Mouse (Mus musculus) neural tube, embryonic 11.5 days (tissue): ENCODE measurements around the gene Rab17. TPM values are rescaled to one million over a fixed set of nuclear protein-coding genes. Genes with fewer than 3 reads are reported as not detected.

Experiments used
- ATAC-seq: fragments of 200-750 bp; cut with Nextera tagmentation; 2 replicates; pipeline ENCODE4 v1.8.0; 2017; ENCODE audit warnings: moderate number of reproducible peaks, mild to moderate bottlenecking, moderate TSS enrichment, moderate library complexity; ENCODE audit not compliant: insufficient read depth, low FRiP score, low TSS enrichment
- DNase-seq: peaks from one replicate; pipeline ENCODE4 v3.0.0-alpha.2; 2015; ENCODE audit warnings: low spot score
- H3K27ac ChIP-seq: fragments of 300-500 bp; sonication (generic); 2 replicates; pipeline ENCODE4 v1.5.1; 2014; ENCODE audit warnings: low read depth, mild to moderate bottlenecking, low read length
- H3K27me3 ChIP-seq: fragments of 300-500 bp; sonication (generic); 2 replicates; pipeline ENCODE4 v1.6.1; 2014; ENCODE audit warnings: mild to moderate bottlenecking, low read length, mixed read lengths; ENCODE audit not compliant: control insufficient read depth, insufficient read depth
- H3K36me3 ChIP-seq: fragments of 300-500 bp; sonication (generic); 2 replicates; pipeline ENCODE4 v1.6.1; 2014; ENCODE audit warnings: mild to moderate bottlenecking, low read length, moderate library complexity, mixed read lengths; ENCODE audit not compliant: control insufficient read depth, insufficient read depth
- H3K4me1 ChIP-seq: fragments of 300-500 bp; sonication (generic); 2 replicates; pipeline ENCODE4 v1.6.1; 2014; ENCODE audit warnings: low read length, mixed read lengths; ENCODE audit not compliant: control insufficient read depth, insufficient read depth
- H3K4me2 ChIP-seq: fragments of 300-500 bp; sonication (generic); 2 replicates; pipeline ENCODE4 v1.6.1; 2014; ENCODE audit warnings: low read depth, mild to moderate bottlenecking, moderate library complexity
- H3K4me3 ChIP-seq: fragments of 300-500 bp; sonication (generic); 2 replicates; pipeline ENCODE4 v1.5.1; 2014; ENCODE audit warnings: low read depth, low read length
- H3K9ac ChIP-seq: fragments of 300-500 bp; sonication (generic); 2 replicates; pipeline ENCODE4 v1.6.1; 2014; ENCODE audit warnings: mild to moderate bottlenecking, low read length
- H3K9me3 ChIP-seq: fragments of 300-500 bp; sonication (generic); 2 replicates; pipeline ENCODE4 v1.6.1; 2016; ENCODE audit warnings: low read length; ENCODE audit not compliant: control insufficient read depth
- WGBS: fragments of 180-500 bp; shearing (Covaris S2); extraction: QIAGEN DNeasy Blood & Tissue Kit; methylation state at CpG from one replicate; pipeline ENCODE4 v1.1.7; 2014; 5-methylcytosine and 5-hydroxymethylcytosine counted together
- polyA plus RNA-seq: library from polyadenylated mRNA; unstranded; fragments of >200 nt; fragmentation: Nextera tagmentation; extraction: Ambion mirVana; gene quantifications from 2 replicates; pipeline ENCODE4 v1.2.1, GENCODE M21; 2014

The Rab17 gene
- polyA plus RNA-seq, 1 experiment from 2014 or later = 0.38 TPM

- H3K27me3 ChIP-seq = no peaks in the 10 kb centered on the region
- ATAC-seq = no peak
- H3K4me2 ChIP-seq = no peak overlapping the region
- 0 out of 2 replicates have a peak, but pooled peaks cover 2% of the 10 kb centered on the region for H3K4me1 ChIP-seq
- H3K27ac ChIP-seq = no peak overlapping the region
- no peaks in the 10 kb centered on the region for H3K9me3 ChIP-seq
- no peak for DNase-seq
- no peaks in the 10 kb centered on the region for H3K36me3 ChIP-seq
- 76% methylated on average over 6 of the region's 6 CpGs for WGBS
- H3K9ac ChIP-seq = no peak overlapping the region
- no peak overlapping the region for H3K4me3 ChIP-seq
These were observed 56.2 kb downstream of the Rab17 start for GRCm38 (mm10) chr1:90913231-90913630.

GRCm38 (mm10) chr1:90909631-90910152 is 59.8 kb downstream of the Rab17 start:
- WGBS = 50% methylated on average over 17 of the region's 17 CpGs
- Histone ChIP-seq H3K27ac (no peak overlapping the region), H3K9me3 (no peaks in the 10 kb centered on the region), H3K36me3 (no peaks in the 10 kb centered on the region), H3K4me3 (no peak overlapping the region), H3K4me2 (no peak overlapping the region), H3K4me1 (no peaks in the 10 kb centered on the region), H3K27me3 (no peaks in the 10 kb centered on the region), H3K9ac (no peak overlapping the region)
- ATAC-seq = no peak
- DNase-seq = no peak

GRCm38 (mm10) chr1:90909161-90909560 is 60.3 kb downstream of the Rab17 start:
- Histone ChIP-seq H3K9ac (no peak overlapping the region), H3K4me2 (no peak overlapping the region), H3K9me3 (no peaks in the 10 kb centered on the region), H3K27me3 (no peaks in the 10 kb centered on the region), H3K4me1 (no peaks in the 10 kb centered on the region), H3K27ac (no peak overlapping the region), H3K36me3 (no peaks in the 10 kb centered on the region), H3K4me3 (no peak overlapping the region)
- DNase-seq (no peak), ATAC-seq (no peak)

Other genes starting within 250 kb of the Rab17 start
- gene Col6a3, start 125.7 kb downstream of the Rab17 start, polyA plus RNA-seq = 10.1 and 11.4 TPM in 2 replicates
- gene Mlph, start 54.6 kb downstream of the Rab17 start, polyA plus RNA-seq = 0.19 and 0.24 TPM in 2 replicates
- gene Prlh, start 16.6 kb downstream of the Rab17 start, polyA plus RNA-seq = not detected in 2 replicates
- gene Lrrfip1, start 29.1 kb upstream of the Rab17 start, polyA plus RNA-seq = 26.9 and 29.9 TPM in 2 replicates
- 0.43 and 1.3 TPM in 2 replicates for gene Rbm44, start 175.4 kb upstream of the Rab17 start, polyA plus RNA-seq
- 0.57 and 1.2 TPM in 2 replicates for gene Ramp1, start 210.2 kb upstream of the Rab17 start, polyA plus RNA-seq